Mouse (Mus musculus): ENCODE measurements around the gene Padi1.

Padi1 gene

GRCm38 (mm10) chr4:140815996-140816917 is 29.3 kb downstream of the Padi1 start:
- DNase-seq (ENCODE audit: low spot score in 2 of 2), result no peak

GRCm38 (mm10) chr4:140815496-140815895 is 30.1 kb downstream of the Padi1 start:
- DNase-seq (ENCODE audit: low spot score in 2 of 2), result no peak

GRCm38 (mm10) chr4:140814241-140815225 is 31.0 kb downstream of the Padi1 start:
- no peak for DNase-seq (ENCODE audit: low spot score in 2 of 2)

DNA sequence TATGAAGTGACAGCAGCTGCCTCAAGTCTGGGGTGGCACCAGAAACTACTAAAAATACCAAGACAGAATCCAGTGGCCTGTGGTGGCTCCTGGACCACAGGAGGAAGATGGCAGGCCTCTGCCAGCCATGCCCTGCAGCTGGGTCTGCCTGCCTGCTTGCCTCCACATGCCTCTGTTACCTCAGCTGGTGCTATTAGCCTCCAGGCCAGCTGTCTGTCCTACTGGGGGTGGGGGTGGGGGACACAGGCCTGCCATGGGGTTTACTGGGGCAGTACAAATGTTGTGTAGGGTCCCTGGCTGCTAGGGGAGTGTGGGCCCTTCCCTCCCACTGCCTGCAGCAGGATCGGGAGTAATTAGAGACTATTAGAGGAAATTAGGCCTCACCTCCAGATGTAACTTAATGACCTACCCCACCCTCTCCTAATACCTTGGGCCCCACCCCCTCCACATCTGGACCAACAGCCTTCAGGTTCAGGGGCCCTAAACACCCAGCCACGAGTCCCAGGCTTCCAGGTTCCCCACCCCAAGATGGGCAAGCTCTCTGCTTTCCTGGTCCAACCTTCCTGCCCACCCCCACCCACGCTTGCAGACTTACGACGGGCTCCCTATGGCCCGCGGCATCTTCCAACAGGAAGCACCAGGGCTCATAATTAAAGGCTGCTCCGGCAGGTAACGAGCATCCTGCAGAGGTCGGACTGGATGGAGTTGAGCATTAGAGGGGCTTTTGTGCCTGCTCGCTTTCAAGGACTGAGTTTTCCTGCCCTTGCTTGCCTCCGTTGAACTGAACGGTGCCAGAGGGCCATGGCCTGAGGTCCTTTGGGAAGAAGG is 32.0 kb downstream of the Padi1 start:
- no peak for DNase-seq (ENCODE audit: low spot score in 2 of 2)

DNA sequence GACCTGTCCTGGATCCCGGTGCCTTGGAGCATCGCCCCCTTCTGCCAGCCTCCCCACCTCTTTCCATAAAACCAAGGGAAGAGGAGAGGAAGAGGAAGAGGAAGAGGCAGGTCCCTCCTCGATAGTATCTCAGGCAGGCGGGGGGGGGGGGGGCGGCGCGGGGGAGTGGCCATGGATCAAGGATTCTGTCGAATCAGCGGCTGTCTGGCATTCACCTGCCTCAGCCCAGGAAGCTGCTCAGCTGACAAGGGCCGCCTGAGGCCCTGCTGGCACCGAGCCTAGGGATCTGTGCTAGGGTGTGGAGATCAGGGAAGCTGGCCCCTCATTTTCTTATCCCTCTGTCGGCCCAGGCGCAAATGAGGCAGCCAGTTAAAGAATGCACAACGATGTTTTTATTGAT is 33.0 kb downstream of the Padi1 start:
- DNase-seq (ENCODE audit: low spot score in 2 of 2), result no peak

- no peak for DNase-seq (ENCODE audit: low spot score in 2 of 2)
Measured at GRCm38 (mm10) chr4:140812191-140812590, 33.4 kb downstream of the Padi1 start.

DNA sequence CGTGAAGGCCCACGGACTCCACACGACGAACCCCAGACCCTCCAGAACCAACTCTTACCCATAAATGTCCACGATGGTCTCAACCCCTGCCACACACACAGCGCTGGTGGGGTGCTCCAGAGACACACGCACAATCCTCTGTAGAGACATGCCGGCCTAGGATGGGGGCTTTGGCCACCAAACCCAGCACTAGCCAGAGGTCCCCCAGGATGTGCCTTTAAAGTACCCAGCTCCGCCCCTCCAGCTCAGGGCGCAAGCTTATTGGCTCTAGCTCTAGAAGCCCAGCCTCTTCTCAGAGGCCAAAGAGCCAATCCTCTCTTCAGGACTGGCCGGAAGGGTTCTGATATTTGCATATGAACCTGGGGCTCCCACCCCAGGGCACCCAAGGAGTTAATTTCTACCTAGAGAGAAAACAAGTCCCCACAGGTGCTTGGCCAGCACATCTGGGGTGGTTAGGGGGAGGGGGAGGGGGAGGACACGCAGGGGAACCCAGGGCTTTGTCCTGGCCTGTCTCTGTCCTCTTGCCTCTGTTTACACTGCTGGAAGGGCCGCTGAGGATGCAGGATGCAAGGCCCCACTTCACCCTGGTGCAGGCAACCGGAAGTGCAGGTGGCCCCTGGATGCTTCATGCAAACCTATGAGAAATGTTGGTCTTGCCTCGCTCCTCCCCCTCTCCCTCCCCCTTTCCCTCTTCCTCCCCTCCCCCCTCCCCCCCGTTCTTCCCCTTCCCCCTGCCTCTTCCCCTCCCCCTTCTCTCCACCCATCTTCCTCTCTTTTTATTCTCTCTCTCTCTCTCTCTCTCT is 34.9 kb downstream of the Padi1 start, which contains the start of gene Padi3:
Gene Padi3 (minus strand): TSS at position 191 of the 803 bp plus-strand sequence.
- no peak for DNase-seq (ENCODE audit: low spot score in 2 of 2)

DNA sequence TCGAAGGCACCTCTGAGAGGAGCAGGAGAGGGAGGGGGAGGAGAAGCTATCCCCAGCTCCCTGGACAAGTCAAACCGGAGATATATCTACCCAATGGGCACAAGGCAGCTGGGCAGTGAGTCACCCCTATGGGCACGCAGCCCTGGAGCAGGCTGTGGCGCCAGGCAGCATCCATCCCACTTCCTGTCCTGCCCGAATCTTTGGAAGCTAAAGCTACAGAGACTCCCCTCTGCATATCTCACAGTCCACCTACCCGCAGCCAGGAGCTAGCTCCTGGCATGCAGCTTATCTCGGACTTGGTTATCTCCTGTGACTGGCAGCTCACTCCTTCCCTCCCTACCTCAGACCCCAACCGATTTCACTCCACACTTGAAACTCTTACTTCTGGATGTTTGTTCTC is 36.5 kb downstream of the Padi1 start:
- no peak for DNase-seq (ENCODE audit: low spot score in 2 of 2)

DNA sequence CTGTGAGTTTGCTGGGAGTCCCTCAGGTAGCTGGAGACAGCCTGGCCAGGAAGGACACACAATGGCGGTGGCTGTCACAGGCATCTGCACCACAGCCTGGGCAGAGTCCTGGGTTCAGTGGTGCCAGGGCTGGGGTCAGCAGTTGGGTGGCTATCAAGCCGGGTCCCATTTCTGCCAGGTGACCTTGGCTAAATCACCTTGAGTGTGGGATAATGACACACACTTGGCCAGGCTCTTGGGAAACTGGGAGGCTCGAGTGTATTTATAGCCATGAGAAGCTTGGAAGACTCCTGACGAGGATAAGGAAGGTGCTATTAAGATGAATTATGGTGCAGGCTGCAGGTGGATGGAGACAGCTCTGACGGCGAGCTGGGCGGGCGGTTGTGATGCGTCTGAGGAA is 41.0 kb downstream of the Padi1 start:
- DNase-seq (ENCODE audit: low spot score in 2 of 2), result no peak

DNA sequence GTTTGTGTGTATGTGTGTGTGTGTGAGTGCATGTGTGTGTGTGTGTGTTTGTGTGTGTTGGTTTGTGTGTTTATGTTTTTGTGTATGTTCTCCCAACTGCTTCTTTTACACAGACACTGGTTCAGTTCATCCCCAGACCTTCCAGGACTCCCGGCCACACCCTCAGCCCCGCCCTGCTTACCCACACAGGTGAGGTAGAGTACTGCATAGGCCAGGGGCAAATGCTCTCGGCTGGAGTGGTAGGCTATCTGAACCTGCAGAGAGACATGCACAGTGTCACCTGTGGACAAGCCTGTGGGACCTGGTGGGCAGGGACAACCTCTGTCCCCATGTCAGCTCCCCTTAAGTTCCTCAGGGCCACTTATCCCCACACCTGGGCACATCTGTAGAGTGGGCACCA is 44.2 kb downstream of the Padi1 start:
- no peak for DNase-seq (ENCODE audit: low spot score in 2 of 2)

- no peak for DNase-seq (ENCODE audit: low spot score in 2 of 2)
Measured at GRCm38 (mm10) chr4:140796786-140797185, 48.8 kb downstream of the Padi1 start.

DNA sequence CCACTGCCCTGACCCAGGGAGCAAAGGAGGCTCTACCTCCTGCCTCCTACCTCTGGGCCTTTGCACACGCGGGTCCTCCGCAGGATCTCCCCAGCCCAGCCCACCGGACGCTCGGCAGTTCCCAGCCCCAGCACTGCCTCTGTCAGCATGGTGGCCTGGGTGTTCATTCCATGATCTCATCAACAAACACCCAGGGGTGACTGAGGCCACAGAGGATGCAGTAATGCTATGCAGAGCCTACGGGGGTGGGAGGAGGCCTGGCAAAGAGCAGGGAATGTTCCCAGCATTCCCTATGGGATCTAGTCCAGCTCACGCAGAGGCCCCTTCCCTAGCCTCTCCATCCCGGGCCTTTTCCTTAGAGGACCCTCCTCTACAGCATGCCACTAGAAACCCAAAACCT is 50.9 kb downstream of the Padi1 start:
- no peak for DNase-seq (ENCODE audit: low spot score in 2 of 2)

DNA sequence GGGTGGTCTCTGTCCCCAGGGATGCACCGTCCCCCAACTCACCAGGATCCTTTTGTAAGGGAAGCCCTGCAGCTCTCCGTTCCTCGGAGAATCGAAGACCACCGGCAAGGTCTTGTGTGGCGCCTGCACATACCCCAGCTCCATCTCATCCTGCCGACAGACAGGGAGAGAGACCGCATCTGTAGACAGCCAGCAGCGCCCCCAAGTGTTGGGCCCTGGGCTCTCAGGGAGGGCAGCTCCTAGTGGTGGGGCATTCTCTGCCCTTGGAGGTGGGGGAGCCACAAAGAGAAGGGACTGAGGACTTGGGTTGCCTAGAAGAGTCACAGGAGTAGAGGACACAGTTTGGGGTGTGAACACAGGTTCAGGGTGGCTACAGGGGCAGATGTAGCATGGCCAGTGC is 51.8 kb downstream of the Padi1 start:
- no peak for DNase-seq (ENCODE audit: low spot score in 2 of 2)

DNA sequence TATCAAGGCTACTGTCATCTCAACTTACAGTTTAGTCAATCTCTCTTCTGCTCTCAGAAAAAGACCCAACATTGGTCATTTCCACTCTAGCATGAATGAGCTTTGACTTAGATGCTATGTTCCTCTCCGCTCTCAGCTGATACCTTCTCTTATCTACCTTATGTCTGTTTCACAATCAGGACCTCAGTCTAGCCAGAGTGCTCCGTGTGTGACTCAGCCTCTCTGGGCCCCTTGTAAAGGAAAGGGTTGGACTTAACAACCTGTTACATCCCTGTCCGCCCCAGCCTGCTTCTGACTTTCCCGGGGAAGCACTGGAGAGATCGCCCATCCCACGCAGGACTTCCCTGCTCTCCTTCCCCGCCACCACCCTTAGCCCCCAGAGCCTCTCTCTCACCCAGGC is 53.0 kb downstream of the Padi1 start:
- no peak for DNase-seq (ENCODE audit: low spot score in 2 of 2)

- no peak for DNase-seq (ENCODE audit: low spot score in 2 of 2)
Measured at GRCm38 (mm10) chr4:140791071-140791470, 54.5 kb downstream of the Padi1 start.

DNA sequence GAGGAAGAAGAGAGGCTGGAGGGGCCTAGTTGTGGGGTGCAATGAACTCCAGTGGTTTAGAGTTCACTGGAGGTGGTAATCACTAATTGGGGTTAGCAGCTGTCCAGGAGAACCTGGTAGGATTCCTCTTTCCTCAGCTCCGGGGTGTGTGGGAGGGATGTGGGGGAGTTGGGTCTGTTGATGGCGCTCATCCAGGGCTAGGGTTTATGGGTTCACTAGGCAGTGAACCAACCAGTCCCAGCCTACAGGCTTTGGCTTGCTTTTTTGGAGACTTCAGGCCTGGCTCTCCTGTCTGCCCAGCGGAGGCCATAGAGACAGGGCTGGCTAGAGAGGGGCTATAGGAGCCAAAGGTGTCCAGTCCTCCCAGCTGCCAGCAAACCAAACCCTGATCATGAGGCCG is 55.6 kb downstream of the Padi1 start:
- no peak for DNase-seq (ENCODE audit: low spot score in 2 of 2)

DNA sequence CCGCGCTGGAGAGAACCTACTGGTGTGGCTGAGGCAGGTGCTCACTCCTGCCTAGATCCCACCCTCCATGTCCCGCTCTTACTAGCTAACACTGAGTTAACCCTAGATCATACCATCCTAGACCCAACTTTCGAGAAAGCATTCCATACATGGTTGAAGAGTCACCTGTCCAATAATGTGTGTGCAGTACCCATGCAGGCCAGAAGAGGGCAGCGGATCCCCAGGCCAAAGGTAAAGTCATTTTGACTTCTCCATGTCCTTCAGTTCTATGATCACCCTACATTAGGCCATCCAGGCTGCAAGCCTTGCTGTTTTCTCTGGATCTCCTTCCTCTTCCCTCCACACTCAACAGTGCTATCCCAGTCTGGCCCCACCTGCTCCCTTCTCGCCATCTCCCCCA is 56.6 kb downstream of the Padi1 start:
- DNase-seq (ENCODE audit: low spot score in 2 of 2), result peak; percentile 27 to 30

GRCm38 (mm10) chr4:140788264-140788663 is 57.3 kb downstream of the Padi1 start:
- no peak for DNase-seq (ENCODE audit: low spot score in 2 of 2)

- DNase-seq (ENCODE audit: low spot score in 2 of 2), result no peak
Measured at GRCm38 (mm10) chr4:140787414-140787813, 58.2 kb downstream of the Padi1 start.

- no peak for DNase-seq (ENCODE audit: low spot score in 2 of 2)
Measured at GRCm38 (mm10) chr4:140785217-140785616, 60.4 kb downstream of the Padi1 start.

All from frontal cortex, postnatal 25 days (tissue).